Mouse (Mus musculus) WW6 (cell line): Measurements from ENCODE around the gene Tfe3.
"Not testable (repeated sequence)": the region's sequence is repeated elsewhere in the genome, so short reads cannot be mapped to it uniquely, and the experiment has no call there.

Experiments used
- DNase-seq: peaks from one replicate; pipeline ENCODE4 v3.0.0-alpha.2; 2013; ENCODE audit warnings: low read depth, low spot score

The Tfe3 gene

DNA sequence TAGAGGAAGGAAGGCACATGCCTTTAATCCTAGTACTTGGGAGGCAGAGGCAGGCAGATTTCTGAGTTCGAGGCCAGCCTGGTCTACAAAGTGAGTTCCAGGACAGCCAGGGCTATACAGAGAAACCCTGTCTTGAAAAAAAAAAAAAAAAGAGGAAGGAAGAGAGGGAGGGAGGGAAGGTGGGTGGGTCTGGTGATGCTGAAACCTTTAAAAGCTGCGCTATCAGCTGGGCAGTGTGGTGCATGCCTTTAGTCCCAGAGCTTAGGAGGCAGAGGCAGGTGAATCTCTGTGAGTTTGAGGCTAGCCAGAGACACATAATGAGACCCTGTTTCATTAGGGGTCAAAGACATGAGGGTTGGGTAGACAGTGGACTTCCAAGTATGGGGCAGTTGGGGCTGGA, 39.8 kb downstream of the Tfe3 start:
- DNase-seq: not testable (repeated sequence)

GRCm38 (mm10) chrX:7815016-7815415, 52.7 kb downstream of the Tfe3 start:
- not testable (repeated sequence) for DNase-seq

- DNase-seq: no peak
Observed at GRCm38 (mm10) chrX:7821865-7822779, 59.8 kb downstream of the Tfe3 start, which contains the start of gene Kcnd1. Kcnd1 (plus strand) TSS chrX:7822289.
